Mouse (Mus musculus): Measurements from ENCODE around the gene Mical2.

Gene Mical2

DNA sequence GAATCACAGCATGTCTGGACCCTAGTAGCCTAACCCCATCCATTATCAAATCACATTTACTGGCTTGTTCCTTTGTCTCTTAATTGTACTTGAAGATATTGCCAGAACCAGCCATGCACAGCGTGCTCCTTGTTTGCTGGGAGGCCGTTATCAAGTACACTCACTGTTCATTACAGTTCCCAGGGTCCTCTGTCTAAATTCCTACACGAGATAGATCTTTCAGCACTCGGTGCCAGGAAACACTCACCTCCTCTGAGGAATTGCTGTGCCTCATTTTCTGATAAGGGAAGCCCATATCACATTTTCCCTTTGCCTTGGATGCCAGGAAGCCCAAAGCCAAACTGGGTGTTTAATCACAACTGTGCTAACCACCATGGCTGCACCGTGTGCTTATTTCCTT lies 91.8 kb downstream of the Mical2 start:
- no peak for DNase-seq (ENCODE audit: low spot score)

DNA sequence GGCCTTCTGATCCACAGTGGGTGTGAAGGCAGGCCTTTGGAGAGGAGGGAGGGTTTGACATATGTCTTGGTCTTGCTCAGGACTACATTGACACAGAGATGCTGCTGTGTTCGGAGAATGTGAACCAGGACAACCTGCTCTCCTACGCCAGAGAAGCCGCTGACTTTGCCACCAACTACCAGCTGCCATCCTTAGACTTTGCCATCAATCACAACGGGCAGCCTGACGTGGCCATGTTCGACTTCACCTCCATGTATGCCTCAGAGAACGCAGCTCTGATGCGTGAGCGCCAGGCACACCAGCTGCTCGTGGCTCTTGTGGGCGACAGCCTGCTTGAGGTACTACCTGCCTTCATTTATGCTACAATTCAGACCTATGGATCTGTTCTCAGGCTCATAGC lies 92.7 kb downstream of the Mical2 start:
- no peak for DNase-seq (ENCODE audit: low spot score)

DNA sequence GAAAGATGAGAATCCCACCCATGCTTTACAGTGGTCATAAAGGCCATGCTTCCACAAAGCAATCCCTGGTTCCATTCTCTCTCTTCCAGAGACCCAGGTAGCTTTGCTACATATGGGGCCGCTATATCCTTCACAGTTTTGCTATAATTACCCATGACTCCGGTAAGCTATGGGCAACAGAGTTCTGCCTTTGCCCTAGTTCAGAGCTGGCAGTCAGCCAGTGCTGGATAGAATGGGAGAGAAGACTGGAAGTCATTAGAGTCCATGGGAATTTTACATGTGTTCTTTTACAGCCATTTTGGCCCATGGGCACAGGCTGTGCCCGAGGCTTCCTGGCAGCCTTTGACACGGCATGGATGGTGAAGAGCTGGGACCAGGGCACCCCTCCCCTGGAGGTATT lies 93.8 kb downstream of the Mical2 start:
- no peak for DNase-seq (ENCODE audit: low spot score)

DNA sequence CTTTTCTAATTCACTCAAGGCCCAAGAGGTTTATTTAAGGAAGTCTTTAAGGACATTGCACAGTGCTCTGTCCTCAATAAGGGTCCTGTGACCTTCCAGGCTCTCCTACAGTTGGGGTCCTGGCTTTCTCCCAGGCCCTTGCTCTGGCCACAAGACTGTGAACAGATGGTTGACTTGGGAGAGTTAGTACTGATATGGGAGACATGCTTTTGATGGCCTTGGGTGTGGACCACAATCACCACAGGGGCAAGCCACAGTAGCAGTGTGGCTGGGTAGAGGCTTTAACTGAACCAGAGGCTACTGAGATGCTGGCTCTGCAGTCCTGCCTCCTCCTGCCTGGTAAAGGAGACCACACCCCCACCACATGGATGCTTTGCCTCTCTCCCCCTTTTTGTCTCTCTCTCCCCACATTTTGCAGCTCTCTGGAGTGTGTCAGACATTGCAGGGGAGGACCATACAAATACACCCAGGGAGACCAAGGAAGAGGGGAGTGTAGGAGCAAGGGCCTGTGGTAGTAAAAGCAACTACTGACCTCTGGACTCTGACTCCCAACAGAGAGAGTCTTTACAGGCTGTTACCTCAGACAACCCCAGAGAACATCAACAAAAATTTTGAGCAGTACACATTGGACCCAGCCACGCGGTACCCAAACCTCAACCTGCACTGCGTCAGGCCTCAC lies 94.5 kb downstream of the Mical2 start:
- no peak for DNase-seq (ENCODE audit: low spot score)

DNA sequence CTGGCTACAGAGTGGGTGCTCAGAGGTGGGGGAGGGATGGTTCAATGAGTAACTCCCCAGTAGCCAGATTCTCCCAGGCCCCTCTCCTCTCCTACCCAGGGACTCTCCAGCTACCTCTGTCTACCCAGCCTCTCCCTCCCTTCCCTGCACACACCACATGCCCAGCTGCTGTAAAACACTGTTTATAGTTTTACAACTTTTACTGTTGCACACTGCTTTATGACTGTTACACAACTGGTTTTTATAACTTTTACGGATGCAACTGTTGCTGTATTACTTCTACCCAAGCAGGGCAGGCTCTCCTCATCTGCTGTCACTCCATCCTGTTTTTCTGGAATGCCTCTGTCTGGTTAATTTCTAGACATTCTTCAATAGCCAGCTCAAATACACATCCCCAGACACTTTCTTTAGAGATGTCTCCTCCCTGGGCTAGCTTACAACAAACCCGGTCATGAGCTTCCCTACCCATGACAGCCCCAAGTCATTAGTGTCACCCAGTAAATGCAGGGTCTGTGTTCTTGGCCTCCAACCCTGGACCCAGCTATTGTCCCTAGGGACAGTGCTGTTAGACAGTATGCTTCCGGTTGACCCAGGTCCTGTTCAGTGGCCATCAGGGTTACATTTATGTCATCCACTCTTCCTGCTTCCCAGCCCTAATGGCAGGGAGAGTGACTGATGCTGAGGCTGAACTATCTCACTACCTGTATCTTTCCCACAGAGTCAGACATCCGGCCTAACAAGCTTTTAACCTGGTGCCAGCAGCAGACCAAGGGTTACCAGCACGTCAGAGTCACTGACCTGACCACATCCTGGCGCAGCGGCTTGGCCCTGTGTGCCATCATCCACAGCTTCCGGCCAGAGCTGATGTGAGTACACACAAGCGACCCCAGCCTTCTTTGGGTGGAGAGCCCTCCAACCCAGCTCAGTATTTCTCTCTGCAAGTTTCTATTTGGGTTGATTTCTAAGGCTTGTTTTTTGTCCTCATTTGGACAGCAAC lies 96.4 kb downstream of the Mical2 start:
- no peak for DNase-seq (ENCODE audit: low spot score)

DNA sequence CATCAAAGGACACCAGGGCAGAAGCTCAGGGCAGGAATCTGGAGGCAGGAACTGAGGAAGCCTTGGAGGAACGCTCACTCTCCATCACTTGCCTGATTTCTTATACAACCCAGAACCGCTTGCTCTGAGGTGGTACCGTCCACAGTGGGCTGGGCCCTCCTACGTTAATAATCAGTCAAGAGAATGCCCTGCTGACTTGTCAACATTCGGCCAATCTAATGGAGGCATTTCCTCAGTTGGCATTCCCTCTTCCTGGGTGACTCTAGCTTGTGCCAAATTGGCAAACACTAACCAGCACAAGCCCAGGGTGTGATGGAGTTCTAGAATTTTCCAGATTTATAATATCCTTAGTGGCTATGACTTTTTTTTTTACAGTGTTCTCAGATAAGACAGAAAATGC lies 98.9 kb downstream of the Mical2 start:
- no peak for DNase-seq (ENCODE audit: low spot score)

DNA sequence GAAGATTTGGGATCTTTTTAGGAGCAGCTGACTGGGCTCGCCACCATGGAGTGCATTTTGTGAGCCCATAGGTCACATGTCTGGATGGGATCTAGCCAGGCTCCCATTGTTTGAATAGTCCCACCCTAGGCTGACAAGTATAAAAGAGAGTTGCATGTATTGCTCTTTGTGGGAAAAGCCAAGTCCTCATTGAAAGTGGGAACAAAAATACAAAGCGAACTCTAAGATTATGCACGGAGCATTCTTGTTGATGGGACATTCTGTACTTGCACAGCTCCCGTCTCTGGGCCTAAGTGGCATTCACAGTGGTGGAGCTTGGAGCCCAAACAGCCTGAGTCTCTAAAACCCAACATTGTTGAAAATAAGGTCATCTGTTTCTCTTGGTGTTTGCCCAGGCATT lies 101.2 kb downstream of the Mical2 start:
- DNase-seq (ENCODE audit: low spot score): no peak

DNA sequence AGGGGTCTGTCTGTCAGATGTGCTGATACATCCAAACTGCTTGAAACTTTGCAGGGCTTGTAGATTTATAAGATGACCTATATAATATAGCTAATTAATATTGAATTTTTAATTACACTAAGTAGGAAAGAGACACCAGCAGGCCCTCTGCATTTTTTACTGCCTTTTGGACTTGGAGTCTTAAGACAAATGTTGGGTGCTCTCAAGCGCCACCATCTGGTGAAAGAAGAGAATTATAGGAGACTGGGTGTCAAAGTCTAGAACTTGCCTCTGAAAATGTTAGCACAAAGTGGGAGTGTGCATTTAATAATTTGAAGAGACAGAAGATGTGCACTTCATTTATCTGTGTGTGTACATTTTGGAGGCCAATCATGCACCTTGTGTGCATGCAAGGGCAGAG lies 103.3 kb downstream of the Mical2 start:
- DNase-seq (ENCODE audit: low spot score): no peak

DNA sequence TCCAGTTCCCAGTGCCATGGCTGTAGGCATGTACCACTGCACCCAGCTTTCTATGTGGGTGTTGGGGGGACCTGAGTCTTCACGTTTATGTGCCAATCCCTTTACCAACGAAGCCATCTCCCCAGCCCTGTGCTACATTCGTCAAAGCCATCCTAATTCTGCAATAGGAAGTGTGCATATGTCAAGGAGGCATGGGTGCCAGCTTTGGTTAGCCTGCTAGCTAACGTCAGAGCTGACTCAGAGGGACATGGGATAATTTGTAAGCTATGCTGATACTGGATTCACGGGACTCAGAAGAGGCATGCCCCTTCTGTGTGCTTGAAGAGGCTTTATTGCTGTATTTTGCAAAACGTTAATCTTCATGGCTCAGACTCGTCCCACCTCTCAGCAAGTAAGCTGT lies 103.8 kb downstream of the Mical2 start:
- DNase-seq (ENCODE audit: low spot score): no peak

DNA sequence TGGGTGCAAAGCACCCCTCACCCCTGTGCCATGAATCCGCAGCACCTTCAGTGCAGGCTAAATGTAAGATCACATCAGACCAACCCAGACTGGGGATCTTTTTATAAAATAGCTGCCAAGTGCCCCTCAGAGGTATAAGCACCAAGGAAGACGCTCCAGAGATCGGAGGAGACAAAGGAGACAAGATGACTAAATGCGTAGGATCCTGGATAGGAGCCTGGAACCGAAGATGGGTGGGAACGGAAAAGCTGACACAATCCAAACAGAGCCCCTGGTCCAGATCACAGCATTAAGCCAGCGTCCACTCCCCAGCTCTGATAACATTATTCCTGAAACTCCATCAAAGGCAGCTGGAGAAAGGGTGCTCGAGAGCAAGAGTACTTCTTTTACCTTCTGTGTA lies 105.3 kb downstream of the Mical2 start:
- DNase-seq (ENCODE audit: low spot score): no peak

DNA sequence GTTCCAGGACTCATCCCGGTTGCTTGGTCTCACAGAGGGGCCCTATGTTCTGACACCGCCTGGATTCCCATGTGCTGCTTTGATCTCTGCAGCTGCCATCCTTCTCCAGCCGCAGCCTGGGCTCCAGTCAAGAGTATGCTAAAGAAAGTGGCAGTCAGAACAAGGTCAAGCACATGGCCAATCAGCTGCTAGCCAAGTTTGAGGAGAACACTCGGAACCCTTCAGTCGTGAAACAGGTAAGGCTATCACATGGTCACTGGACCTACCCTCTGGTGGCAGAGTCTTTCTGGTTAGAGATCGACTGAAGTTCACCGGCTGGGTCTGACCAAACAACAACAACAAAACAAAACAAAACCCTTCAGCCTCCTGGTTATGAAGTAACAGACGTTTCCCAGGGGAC lies 106.1 kb downstream of the Mical2 start:
- DNase-seq (ENCODE audit: low spot score): no peak

DNA sequence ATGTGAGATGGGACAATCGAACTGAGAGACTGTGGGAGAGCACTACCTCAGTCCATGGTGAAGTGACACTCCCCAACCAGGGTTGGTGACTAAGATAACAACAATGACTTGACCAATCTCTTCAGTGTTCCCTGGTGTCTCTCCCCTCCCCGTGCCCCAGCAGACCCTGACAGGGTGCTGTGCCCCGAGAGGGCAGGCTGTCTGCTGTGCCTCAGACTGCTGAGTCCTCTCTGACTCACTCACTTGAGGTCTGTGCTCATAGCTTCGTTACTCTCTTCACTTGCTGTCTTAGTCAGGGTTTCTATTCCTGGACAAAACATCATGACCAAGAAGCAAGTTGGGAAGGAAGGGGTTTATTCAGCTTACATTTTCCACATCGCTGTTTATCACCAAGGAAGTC lies 106.8 kb downstream of the Mical2 start:
- no peak for DNase-seq (ENCODE audit: low spot score)

DNA sequence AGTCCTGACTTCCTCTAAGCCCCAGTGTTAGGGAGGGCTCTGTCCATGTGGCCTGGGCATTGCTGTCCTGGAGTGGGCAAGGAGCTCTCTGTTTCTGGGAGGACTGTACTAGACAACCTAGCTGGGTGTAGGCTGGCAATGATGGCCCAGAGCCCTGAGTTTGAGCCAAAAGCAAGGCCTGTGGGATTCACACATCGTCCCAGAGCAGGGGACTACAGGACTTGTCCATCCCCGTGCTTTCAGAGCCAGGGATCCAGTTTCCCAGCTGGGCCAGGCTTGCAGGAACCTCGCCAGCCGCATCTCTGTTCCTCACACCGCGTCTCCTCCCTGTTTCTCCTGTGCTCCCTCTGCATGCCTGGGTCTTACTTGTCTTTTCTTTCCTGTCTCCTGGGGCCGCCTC lies 107.7 kb downstream of the Mical2 start:
- DNase-seq (ENCODE audit: low spot score): no peak

DNA sequence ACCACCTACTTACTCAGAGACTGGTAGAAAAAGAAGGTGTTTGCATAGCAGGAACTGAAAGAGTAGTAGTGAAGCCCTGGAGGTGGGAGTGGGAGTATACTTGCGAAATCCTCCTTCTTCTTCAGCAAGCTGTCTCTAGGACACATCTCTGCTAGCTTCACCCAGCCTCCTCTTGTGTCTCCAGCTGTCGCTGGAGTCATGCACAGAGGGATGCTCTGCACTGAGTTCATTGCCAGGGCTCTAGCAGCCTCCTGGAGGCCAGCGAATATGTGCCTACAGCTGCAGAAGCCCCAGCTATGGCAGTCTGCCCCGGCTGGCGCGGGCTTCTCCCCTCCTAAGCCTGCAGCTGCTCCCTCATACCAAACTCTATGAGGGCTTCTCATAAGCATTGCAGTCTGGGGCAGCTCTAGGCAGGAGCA lies 110.6 kb downstream of the Mical2 start:
- DNase-seq (ENCODE audit: low spot score): no peak

DNA sequence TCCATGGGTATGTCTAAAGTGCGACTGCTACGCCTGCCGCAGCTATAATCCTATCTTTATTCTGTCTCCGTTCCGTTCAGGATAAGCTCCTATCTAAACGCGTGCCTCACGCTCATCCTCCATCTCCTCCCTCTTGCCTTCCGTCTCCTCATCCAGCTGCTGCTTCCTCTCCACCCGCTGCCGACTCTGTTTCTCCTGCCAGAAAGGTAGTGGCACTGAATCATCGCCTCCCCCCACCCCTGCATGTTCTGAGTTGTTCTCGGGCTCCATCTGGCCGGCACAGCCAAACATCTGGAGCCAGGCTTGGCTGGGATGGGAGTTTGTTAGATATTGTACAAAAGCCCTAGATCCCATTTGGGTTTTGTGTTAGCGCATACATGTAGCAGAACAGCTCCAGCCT lies 111.1 kb downstream of the Mical2 start:
- DNase-seq (ENCODE audit: low spot score): no peak

DNA sequence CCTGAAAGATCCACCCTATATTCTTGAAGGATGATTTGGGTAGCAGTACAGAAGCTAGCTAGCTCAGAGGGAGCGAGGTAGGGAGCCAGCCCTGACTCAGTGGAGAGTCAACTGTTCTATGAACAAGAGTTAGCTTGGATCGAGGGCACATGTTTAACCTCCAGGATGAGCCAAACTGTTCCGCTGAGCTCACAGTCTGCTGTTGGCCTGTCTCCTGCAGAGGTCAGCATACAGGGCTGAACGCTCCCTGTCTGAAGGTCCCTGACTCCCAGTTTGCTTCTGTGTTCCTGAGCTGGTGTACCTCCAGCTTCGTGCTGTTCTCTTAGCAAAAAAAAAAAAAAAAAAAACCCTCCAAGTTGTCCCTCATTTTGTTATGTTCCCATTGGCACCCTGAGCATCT lies 112.1 kb downstream of the Mical2 start:
- DNase-seq (ENCODE audit: low spot score): no peak

DNA sequence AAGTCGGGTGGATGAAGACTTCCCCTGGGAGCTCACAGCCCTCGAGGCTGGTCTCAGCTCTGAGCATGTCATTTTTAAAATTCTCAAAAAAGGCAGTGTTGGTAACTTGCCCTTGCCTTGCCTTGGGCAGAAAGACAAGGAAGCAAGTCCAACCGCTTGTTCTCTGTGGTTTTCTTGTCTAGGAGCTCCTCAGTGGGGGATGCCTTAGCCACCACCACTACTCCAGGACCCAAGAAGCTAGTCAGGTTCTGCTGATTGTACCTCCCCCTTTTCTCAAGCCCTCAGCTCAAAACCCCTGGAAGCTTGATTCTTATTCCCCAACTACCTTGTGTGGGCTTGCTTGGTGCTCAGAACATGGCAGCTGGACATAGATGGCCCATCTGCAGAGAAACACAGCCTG lies 115.4 kb downstream of the Mical2 start:
- no peak for DNase-seq (ENCODE audit: low spot score)

DNA sequence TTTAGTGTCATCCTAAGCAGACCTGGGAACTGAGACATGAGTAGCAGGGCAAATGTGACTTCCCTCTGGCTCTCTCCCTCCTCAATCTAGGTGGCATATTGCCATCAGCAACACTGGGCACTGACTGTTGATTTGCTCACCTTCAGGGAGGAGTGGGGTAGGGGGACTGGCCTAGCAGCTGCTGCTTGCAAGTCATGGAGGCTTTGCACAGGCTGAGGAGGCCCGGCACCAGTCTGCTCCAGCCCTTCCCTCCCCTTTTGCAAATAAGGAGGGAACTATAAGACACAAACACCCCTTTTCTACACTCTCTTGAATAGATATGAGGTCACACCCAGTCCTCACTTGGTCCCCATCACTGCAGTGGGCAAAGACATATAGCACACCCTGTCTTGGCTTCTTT lies 120.0 kb downstream of the Mical2 start:
- no peak for DNase-seq (ENCODE audit: low spot score)

DNA sequence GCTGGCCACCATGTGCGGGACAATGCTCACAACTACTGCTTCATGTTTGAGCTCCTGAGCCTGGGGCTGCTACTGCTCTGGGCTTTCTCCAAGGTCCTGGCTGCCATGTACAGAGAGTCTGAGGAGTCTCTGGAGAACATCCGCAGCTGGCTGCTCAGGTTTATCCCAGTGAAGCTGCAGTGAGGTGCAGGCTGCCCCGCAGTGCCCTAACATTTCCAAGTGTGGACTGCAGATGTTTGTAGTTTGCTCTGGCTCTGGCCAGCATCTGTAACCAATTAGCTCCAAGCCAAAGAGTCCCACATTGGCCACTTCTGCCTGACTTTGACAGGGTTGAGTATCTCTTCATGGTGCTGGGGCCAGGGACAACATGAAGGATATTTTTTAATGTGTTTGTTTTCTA lies 125.9 kb downstream of the Mical2 start:
- no peak for DNase-seq (ENCODE audit: low spot score)

DNA sequence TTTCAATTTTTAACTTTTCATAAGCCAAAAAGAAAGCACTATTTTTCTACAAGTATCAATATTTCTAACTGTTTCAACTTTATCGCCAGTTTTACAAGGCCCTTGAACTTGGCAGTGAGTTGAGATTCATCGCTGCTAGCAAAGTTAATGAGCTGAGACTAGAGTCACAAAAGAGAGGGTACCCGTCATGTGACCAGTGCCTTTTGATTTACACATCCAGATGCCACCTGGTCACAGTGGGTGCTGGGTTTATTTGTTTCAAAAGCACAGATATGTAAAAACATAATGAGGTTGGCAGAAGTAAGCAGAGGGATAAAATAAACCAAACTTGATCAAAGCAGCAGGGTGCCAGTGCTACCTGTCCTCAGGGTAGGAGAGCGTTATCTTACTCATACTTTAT lies 126.3 kb downstream of the Mical2 start:
- DNase-seq (ENCODE audit: low spot score): no peak

DNA sequence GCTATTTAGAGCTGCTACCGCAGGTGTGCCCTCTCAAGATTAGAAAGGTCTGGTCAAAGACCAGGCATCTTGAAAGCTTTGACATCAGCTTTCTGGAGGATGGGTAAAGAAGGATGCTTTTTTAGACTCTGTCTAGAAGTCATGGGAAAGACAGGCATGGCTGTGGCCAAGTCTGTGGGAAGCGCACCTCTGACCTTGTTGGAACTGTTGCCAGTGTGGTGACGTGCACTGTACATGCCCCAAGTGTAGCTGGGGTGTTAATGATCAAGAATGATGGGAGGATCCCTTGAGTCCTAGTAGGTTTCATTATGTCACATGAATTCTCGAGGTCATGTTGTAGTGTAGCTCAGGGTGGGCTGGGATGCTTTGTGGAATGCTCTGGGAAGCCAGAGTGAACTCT lies 127.4 kb downstream of the Mical2 start:
- no peak for DNase-seq (ENCODE audit: low spot score)

DNA sequence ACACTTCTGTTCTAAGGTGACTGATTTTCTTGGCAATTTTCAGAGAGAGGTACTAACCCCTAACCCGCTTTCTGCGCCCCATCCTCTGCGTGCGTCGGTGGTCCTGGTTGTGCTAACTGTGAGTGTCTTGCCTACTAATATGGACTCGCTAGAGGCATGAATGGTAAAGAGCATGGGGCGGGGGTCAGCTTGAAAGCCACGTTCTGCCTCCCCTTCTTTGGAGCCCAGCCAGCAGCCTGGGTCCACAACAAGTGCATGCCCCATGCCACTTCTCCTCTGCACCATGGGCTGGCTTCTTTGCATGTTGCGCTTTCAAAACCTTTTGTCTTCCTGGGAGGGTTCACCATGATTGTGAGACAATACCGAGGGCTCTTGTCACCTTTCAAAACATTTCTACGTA lies 128.3 kb downstream of the Mical2 start:
- no peak for DNase-seq (ENCODE audit: low spot score)

DNA sequence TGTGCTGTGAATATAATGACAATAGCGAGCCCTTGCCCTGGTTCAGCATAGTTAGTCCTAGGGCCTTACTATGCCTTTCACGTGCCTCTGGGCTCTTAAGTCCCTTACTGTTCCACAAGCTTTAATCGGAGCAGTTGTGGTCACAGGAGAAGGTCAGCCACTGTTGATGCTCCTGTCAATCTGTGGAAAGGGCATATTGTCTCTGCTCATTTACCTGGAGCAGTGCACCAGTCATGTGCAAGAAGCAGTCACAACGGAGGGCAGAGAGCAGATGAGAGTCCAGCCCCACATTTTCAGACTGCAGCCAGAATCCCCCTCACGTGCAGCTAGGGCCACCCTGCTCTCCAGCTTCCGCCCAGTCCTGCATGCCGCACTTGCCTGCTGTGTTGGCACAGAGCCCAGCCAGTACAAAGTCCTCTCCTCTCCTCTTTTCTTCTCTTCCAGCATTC lies 128.9 kb downstream of the Mical2 start:
- no peak for DNase-seq (ENCODE audit: low spot score)

Measured in ovary, adult 18-20 months (tissue).